Mouse (Mus musculus) kidney, postnatal 10 days (tissue): ENCODE data around the gene Slain2.
A peak's percentile ranks its signal among the peaks of the same experiment; 100 is the strongest.

ENCODE experiments used
- DNase-seq: peaks from one replicate; pipeline ENCODE4 v3.0.0; 2021; ENCODE audit warnings: mixed read lengths

The Slain2 gene

GRCm38 (mm10) chr5:73013611-73014287, 99.6 kb downstream of the Slain2 start:
- DNase-seq: peak; percentile 24

GRCm38 (mm10) chr5:73014745-73015144, 100.6 kb downstream of the Slain2 start:
- no peak for DNase-seq

GRCm38 (mm10) chr5:73023801-73024200, 109.7 kb downstream of the Slain2 start:
- DNase-seq: no peak
